Mouse (Mus musculus): ENCODE results near the gene Morn2. TPM values are rescaled to one million over a fixed set of nuclear protein-coding genes. Genes with fewer than 3 reads are reported as not detected.

The Morn2 gene
- polyA plus RNA-seq, 2 experiments from 2014 or later, result 2.4 to 2.6 TPM

DNA sequence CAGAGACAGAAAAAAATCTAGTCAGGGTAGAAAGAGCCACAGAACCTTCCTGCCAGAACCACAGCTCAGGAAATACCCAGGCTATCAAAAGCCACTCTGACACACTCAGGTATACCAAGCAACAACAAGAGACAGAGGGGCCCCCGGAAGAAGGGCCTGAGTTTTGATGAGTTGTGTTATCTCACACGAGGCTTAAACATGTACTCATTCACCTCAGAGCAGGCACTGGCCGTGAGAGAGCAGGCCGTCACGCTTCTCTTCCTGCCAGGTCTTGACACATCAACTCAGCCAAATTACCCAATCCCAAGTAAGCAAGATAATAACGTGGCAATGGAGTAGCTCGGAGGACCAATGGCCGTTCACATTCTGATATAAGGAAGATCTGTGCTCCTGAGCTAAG lies 33.7 kb downstream of the Morn2 start:
- peak; percentile 97 for ATAC-seq

DNA sequence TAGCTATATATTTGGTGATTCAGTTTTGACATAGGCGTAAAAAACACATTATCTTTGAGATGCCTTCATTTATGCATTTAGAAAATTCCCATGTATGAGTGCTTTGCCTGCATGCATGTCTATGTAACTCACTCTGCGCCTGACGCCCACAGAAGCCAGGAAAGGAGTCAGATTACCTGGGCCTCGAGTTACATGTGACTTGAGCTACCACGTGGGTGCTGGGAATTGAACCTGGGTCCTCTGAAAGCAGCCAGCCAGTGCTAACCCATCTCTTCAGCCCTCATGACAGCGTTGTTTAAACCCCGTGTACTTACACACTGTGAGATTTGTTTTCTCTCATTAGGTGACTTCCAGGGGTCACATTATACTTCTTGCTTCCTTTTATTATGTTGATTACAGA lies 34.5 kb downstream of the Morn2 start:
- no peak for ATAC-seq

DNA sequence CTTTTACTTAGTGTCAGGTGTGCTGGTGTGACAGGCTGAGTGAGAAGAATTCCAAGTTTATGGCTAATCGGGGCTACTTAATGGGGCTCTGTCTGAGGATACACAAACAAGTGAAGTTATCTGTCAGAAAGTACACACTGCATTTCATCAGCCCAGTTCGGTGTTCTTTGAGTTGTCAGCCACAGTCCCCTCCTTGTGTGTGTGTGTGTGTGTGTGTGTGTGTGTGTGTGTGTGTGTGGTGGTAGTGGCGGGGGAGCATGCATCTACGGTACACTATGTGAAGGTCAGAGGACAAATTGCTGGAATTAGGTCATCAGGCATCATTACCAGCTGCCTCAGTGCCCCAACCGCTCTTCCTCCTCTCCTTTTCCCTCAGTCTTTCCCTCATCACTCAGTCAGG lies 35.5 kb downstream of the Morn2 start:
- no peak for ATAC-seq

DNA sequence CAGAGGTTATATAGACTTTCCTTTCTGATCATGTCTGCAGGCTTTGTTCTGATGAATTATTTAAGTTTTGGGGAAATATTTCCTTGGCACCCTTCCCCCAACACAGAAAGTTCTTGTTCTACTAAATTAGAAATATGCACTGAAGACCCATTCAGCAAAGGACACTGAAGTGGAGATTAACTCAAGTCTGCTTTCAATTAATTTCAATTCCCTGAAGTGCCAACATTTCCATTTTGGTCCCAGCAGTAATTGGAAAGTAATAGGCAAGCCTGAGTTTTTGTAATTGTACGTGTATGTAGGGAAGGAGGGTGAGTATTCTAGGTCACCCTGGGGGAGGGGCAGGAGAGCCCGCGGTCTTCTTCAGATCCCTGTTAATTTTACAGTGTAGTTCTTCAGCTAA lies 36.4 kb downstream of the Morn2 start:
- no peak for ATAC-seq

DNA sequence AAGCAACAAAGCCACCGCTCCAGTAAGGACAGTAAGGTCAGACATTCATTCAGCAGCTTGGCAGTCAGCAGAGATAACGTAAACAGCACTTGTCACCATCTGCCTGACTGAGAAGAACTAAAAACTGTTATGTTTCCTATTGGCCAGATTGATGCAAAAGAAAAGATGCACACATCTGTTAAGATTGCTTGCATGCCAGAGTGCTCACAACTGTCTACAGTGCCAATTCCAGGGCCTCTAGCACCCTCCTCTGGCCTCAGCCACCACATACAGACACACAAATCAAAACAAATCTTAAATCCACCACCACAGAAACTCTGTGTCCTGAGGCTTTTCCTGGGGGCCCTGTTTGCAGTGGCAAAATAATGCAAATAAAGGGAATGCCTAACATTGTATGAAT lies 42.4 kb downstream of the Morn2 start:
- peak; percentile 66 for ATAC-seq

GRCm38 (mm10) chr17:80345277-80345676 lies 55.3 kb downstream of the Morn2 start:
- no peak for ATAC-seq

DNA sequence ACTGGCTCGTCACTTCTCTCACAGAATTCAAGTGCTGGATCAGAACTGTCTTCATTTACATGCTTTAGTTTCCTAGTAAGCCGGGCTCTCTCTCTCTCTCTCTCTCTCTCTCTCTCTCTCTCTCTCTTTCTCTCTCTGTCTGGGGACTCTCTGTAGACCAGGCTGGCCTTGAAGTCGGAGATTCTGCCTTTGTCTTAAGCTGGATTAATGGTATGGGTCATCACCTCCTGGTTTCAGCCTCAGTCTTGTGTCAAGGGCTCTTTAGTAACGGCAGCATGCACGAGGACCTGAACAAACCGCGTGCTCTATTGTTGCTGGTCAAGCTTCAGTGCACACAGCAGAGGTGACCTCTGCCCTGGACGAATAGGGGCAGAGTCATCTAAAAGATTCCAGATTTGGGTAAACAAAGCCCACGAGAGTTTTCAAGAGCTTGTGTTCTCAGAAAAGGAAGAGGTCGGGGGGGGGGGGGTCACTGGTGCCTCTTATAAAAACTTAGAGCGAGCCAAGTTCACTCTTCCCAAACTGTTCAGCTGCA lies 56.7 kb downstream of the Morn2 start:
- no peak for ATAC-seq

Other genes starting within 250 kb of the Morn2 start
- 10 to 100 TPM; 22.2 to 32.4 TPM for gene Hnrnpll, start 227.9 kb upstream of the Morn2 start, polyA plus RNA-seq (2017; shearing (Covaris generic))
- gene Galm, start 162.7 kb upstream of the Morn2 start, polyA plus RNA-seq (2017; shearing (Covaris generic)), result 10 to 100 TPM; 33.3 to 40.7 TPM
- gene Srsf7, start 82.9 kb upstream of the Morn2 start, polyA plus RNA-seq (2017; shearing (Covaris generic)), result 100 to 1,000 TPM; 467 to 529 TPM
- gene Ttc39d, start 82.7 kb upstream of the Morn2 start, polyA plus RNA-seq (2017; shearing (Covaris generic)), result not detected
- gene Gemin6, start 65.8 kb upstream of the Morn2 start, polyA plus RNA-seq (2017; shearing (Covaris generic)), result 10 to 100 TPM; 14.7 to 14.9 TPM
- gene Dhx57, start 273 bp downstream of the Morn2 start, polyA plus RNA-seq (2017; shearing (Covaris generic)), result 1 to 10 TPM; 7.0 to 8.6 TPM
- under 1 TPM in 1 of 2 experiments, not detected in 1; 0.37 TPM for gene Arhgef33, start 17.2 kb downstream of the Morn2 start, polyA plus RNA-seq (2017; shearing (Covaris generic))
- not detected for gene Gm10190, start 83.3 kb downstream of the Morn2 start, polyA plus RNA-seq (2017; shearing (Covaris generic))
- 1 to 10 TPM; 4.7 to 5.4 TPM for gene Sos1, start 190.2 kb downstream of the Morn2 start, polyA plus RNA-seq (2017; shearing (Covaris generic))